Mouse (Mus musculus) T-helper 17 cell (primary cell): Measurements from ENCODE around the gene Myo5a.

ENCODE experiments used
- in situ Hi-C, 2 experiments: fragments of 300-600 bp; cut with MboI, MseI; formaldehyde crosslinking; loops; 1 replicate in 1 of 2; 2 replicates in 1 of 2; pipeline ENCODE4 v1.15.1; 2025; ENCODE audit warnings: high pct_unique_total_duplicates in 2 of 2

Myo5a gene

GRCm38 (mm10) chr9:75193858-75194257 lies 123.0 kb downstream of the Myo5a start:
- in situ Hi-C loops = no loop called here

GRCm38 (mm10) chr9:75196335-75196734 lies 125.5 kb downstream of the Myo5a start:
- in situ Hi-C loops = no loop called here

GRCm38 (mm10) chr9:75197297-75197696 lies 126.5 kb downstream of the Myo5a start:
- in situ Hi-C loops = no loop called here

- in situ Hi-C loops = no loop called here
These were observed 130.7 kb downstream of the Myo5a start for GRCm38 (mm10) chr9:75201506-75201905.

GRCm38 (mm10) chr9:75202036-75202435 lies 131.2 kb downstream of the Myo5a start:
- in situ Hi-C loops = no loop called here

- in situ Hi-C loops = no loop called here
These were observed 138.4 kb downstream of the Myo5a start for GRCm38 (mm10) chr9:75209246-75209645.

- in situ Hi-C loops = no loop called here
These were observed 139.5 kb downstream of the Myo5a start for GRCm38 (mm10) chr9:75210269-75210668.

- in situ Hi-C loops = no loop called here
These were observed 144.1 kb downstream of the Myo5a start for GRCm38 (mm10) chr9:75214743-75215413.

- in situ Hi-C loops = no loop called here
These were observed 149.1 kb downstream of the Myo5a start for GRCm38 (mm10) chr9:75219942-75220341.

- in situ Hi-C loops = no loop called here
These were observed 150.8 kb downstream of the Myo5a start for GRCm38 (mm10) chr9:75221420-75222287.

GRCm38 (mm10) chr9:75231841-75232746 lies 161.3 kb downstream of the Myo5a start, which contains the start of gene Myo5c:
Gene Myo5c (plus strand): TSS chr9:75232020.
- in situ Hi-C loops = no loop called here

GRCm38 (mm10) chr9:75232860-75233259 lies 162.0 kb downstream of the Myo5a start:
- in situ Hi-C loops = no loop called here

GRCm38 (mm10) chr9:75234271-75234741 lies 163.5 kb downstream of the Myo5a start:
- in situ Hi-C loops = no loop called here

GRCm38 (mm10) chr9:75234983-75235627 lies 164.3 kb downstream of the Myo5a start:
- in situ Hi-C loops = no loop called here

- in situ Hi-C loops = no loop called here
These were observed 164.9 kb downstream of the Myo5a start for GRCm38 (mm10) chr9:75235696-75236095.

GRCm38 (mm10) chr9:75236416-75237308 lies 165.8 kb downstream of the Myo5a start:
- in situ Hi-C loops = no loop called here

GRCm38 (mm10) chr9:75238179-75238578 lies 167.4 kb downstream of the Myo5a start:
- in situ Hi-C loops = no loop called here

GRCm38 (mm10) chr9:75243052-75243451 lies 172.2 kb downstream of the Myo5a start:
- in situ Hi-C loops = no loop called here

- in situ Hi-C loops = no loop called here
These were observed 173.1 kb downstream of the Myo5a start for GRCm38 (mm10) chr9:75243730-75244406.
